Mouse (Mus musculus) heart, postnatal 4 days (tissue): Measurements from ENCODE around the gene Cnnm3. TPM values are rescaled to one million over a fixed set of nuclear protein-coding genes. Genes with fewer than 3 reads are reported as not detected.

Source experiments
- DNase-seq: peaks from one replicate; pipeline ENCODE4 v3.0.0; 2021
- total RNA-seq, 2 experiments: library from RNA; stranded (reverse); gene quantifications; 2 replicates each; pipeline ENCODE4 v1.2.3; 2021

The Cnnm3 gene
- total RNA-seq, result 10 to 100 TPM; 14.9 to 15.7 TPM

GRCm38 (mm10) chr1:36511289-36512021 lies at the start of gene Cnnm3:
Gene Cnnm3 (plus strand): TSS chr1:36511867.
- DNase-seq, result peak; percentile 100

GRCm38 (mm10) chr1:36465641-36466160 lies 46.0 kb upstream of the Cnnm3 start:
- no peak for DNase-seq

- no peak for DNase-seq
Observed at GRCm38 (mm10) chr1:36467446-36467845, 44.2 kb upstream of the Cnnm3 start.

- DNase-seq, result peak; percentile 31
Observed at GRCm38 (mm10) chr1:36469811-36470444, 41.7 kb upstream of the Cnnm3 start.

GRCm38 (mm10) chr1:36471181-36472105 lies 40.2 kb upstream of the Cnnm3 start, which contains the start of gene Cnnm4:
Gene Cnnm4 (plus strand): TSS chr1:36471620.
- DNase-seq, result peak; percentile 90

DNA sequence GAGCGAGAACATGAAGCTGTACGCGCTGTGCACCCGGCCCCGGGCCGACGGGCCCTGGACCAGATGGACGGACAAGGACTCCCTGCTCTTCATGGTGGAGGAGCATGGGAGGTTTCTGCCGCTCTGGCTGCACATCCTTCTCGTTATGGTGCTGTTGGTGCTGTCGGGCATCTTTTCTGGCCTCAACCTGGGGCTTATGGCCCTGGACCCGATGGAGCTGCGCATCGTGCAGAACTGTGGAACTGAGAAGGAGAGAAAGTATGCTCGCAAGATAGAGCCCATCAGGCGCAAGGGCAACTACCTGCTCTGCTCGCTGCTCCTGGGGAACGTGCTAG lies 39.6 kb upstream of the Cnnm3 start:
- DNase-seq, result no peak

- DNase-seq, result no peak
Observed at GRCm38 (mm10) chr1:36473211-36473780, 38.4 kb upstream of the Cnnm3 start.

- no peak for DNase-seq
Observed at GRCm38 (mm10) chr1:36474646-36475045, 37.0 kb upstream of the Cnnm3 start.

- DNase-seq, result no peak
Observed at GRCm38 (mm10) chr1:36475480-36476110, 36.1 kb upstream of the Cnnm3 start.

GRCm38 (mm10) chr1:36476426-36476825 lies 35.2 kb upstream of the Cnnm3 start:
- DNase-seq, result no peak

- DNase-seq, result peak; percentile 30
Observed at GRCm38 (mm10) chr1:36478343-36478795, 33.3 kb upstream of the Cnnm3 start.

DNA sequence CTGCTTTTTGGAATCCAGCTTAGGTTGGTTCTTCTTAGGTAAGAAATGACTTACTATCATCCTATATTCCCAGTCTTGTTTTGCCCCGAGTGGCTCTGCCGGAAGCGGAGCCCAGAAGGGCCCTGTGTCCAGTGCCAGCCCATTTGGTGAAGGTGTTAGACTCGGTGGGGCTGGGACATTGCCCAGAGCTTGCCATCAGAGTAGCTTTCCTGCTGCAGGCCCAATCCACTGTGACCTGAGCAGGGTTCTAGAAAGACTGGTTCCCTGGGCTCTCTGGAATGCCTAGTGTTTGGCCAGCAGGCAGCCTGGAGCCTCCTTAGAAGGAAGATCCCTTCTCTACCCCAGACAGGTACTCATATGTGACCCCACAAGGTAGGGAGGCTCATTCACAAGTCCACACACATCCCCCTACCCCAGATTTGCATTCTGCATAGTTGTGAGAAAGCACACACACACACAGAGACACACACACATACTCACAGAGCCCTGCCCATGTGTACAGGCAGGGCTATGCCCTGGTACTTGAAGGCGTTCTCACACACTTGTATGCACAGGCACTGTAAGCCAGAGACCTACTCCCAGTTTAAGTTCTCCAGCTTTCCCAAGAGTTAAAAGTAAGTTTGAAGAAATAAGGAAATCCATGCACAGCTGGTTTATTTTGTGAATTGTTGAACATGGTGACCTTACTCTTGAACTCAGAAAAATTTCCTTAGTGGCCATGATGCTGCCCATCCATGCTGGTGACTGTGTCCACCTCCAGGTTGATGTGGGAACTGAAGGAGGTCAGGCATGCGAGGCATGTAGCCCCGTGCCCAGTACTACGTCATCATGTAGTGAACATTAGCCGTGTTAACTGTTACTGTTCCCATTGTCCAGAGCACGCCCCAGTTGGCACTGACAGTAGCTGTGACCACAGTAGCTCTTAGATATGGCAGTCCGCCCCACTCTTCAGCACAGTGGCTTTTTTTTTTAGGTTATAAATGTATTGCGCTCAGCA lies 31.5 kb upstream of the Cnnm3 start:
- no peak for DNase-seq

DNA sequence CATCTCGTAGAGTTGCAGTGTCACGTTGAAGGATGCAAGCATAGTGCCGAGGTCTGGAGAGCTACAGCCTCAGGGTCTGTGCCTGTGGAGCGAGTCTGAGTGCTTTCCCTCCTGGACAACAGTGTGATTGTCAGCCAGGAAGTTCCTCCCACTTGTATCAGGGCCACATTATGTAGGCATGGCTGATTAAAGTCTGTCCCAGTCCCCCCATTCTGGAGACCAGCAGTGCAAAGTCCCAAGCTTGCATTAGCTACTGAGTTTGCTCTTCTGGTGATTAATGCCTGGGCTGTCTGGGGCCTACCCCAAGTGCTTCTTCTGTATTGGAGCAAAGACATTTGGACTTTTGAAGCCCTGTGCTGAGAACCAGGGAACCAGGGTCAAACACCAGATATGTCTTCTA lies 27.8 kb upstream of the Cnnm3 start:
- no peak for DNase-seq

GRCm38 (mm10) chr1:36485080-36485479 lies 26.6 kb upstream of the Cnnm3 start:
- no peak for DNase-seq

DNA sequence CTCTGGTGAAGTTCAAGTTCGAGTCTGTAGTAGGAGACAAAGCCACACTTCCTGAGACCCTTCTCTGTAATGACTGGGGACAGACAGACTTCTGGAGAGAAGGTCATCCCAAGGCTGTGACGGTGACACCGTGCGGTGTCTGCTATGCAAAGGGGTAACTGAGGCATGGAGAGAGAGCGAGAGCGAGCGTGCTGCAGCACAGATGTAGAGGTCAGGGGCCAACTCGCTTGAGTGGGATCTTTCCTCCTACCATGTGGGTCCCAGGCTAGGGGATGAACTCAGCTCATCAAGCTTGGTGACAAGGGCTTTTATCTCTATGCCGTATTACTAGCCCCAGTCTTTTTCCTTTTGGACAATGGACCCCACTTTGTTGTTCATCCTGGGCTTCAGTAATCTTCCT lies 24.6 kb upstream of the Cnnm3 start:
- no peak for DNase-seq

DNA sequence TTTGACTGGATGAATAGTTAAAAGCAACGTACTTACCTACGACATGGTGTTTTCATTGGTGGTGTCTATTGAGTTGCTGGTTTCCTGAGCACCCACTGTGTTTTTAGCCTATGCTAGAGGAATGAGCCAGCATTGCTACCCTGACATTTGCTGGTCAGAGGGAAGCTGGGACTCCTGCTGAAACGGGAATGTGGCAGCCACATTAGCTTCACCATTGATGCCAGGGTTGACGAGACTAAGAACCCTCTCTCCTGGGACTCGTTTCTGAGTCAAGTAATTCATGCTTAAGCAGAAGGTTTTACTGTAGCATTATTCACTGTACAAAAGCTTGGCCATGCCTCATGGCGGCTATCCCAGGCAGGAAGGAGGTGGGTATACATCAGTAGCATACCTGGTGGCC lies 22.0 kb upstream of the Cnnm3 start:
- DNase-seq, result no peak

DNA sequence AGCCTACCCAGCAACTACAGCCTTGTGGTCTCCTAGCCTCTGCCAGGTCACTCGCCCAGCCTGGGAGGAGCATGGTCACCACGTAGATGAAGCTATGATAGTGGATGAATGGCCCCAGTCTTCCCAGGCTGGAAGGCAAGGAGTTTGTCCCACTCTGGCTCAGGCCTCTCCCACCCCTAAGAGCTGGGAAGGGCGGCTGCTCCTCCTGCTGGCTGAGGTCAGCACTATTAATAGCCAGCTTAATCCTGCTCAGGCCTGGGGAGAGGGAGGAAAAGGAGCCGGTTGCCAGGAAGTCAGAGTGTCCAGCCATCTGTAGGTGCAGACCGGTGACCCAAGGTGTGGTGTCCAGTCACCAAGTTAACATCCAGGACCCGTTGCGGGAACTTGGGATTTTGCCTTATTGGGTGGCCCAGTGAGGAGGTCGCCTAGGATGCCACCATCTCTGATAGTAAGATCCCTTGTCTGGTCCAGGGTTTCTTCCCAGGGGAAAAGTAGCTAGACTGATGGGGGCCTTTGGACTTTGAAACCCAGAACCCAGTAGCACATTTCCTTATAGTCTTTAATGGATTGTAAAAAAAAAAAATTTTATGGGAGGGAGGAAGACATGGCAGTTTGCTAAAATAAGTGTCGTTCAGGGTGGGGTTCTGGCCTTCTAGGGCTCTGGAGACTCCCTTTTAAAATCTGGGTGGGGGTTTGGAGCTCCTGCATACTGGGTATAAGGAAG lies 19.1 kb upstream of the Cnnm3 start:
- DNase-seq, result peak; percentile 84

DNA sequence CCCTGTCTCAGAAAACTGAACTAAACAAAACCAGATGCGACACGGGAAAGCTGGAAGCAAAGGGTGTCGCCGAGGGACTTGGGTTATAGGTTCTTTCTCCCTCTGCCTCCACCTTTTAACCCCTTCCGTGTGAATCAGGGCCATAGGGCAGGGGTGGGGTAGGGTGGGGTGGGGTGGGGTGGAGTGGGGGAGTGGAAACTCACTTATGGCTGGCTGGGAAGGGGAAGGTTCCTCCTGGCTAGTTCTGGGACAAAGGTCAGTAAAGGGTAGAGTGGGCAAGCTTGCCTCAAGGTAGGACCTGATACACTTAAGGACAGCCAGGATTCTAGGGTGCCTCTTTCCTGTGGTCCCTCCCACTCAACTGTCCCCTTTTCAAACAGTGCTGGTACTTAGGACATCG lies 18.4 kb upstream of the Cnnm3 start:
- no peak for DNase-seq

DNA sequence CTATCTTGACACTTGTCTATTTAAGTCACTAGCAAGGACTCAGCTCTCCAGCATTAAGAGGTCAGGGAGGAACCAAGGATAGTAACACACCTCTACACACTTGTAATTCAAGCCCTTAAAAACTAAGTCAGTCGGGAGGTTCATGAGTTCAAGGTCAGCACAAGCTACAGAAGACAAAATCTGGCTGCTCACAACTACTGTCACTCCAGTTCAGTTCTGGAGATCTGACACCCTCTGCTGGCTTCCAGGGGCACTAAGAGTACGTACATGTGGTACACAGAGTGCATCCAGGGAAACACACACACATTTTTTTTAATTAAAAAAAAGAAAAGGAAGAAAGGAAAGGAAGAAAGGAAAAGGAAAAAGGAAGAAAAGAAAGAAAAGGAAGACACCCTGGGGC lies 14.9 kb upstream of the Cnnm3 start:
- DNase-seq, result peak; percentile 49

DNA sequence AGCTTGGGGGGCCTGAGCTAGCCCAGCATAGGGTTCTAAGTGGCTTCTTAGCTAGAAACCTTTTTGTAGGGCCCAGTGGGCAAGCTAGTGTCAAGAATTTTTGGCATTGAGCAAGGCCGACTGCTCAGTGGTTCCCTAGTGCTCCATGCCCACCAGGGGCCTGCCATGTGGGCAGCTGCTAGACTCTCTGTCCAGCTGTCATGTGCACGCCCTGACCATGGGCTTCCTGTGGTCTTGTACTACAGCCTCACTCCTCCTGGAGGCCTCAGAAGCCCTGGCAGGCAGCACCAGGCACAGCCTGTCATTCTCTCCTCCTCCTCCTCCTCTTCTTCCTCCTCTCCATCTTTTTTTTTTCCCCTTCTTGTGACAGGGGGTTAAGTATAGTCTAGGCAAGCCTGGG lies 14.4 kb upstream of the Cnnm3 start:
- DNase-seq, result no peak
